Mouse (Mus musculus) MEL (cell line): ENCODE data around the gene Pard3.

Experiments
- CTCF ChIP-seq, 3 experiments: IDR thresholded peaks in 2 of 3; conservative IDR thresholded peaks in 1 of 3; 2 replicates each; pipeline ENCODE4 v1.5.1; 2011 to 2012; ENCODE audit warnings: low read length in 3 of 3, low read depth in 2 of 3, mild to moderate bottlenecking in 2 of 3, improper control_type of control experiment in 1 of 3, inconsistent platforms in 1 of 3, mixed read lengths in 1 of 3, moderate library complexity in 1 of 3; ENCODE audit not compliant: control insufficient read depth in 1 of 3, insufficient read depth in 1 of 3, poor library complexity in 1 of 3, severe bottlenecking in 1 of 3
- GATA1 ChIP-seq: IDR thresholded peaks from 2 replicates; pipeline ENCODE4 v1.6.1; 2011; ENCODE audit warnings: low read depth, low read length, improper control_type of control experiment
- POLR2AphosphoS2 ChIP-seq: IDR thresholded peaks from 2 replicates; pipeline ENCODE4 v1.6.1; 2011; ENCODE audit warnings: low read length, improper control_type of control experiment

DNA sequence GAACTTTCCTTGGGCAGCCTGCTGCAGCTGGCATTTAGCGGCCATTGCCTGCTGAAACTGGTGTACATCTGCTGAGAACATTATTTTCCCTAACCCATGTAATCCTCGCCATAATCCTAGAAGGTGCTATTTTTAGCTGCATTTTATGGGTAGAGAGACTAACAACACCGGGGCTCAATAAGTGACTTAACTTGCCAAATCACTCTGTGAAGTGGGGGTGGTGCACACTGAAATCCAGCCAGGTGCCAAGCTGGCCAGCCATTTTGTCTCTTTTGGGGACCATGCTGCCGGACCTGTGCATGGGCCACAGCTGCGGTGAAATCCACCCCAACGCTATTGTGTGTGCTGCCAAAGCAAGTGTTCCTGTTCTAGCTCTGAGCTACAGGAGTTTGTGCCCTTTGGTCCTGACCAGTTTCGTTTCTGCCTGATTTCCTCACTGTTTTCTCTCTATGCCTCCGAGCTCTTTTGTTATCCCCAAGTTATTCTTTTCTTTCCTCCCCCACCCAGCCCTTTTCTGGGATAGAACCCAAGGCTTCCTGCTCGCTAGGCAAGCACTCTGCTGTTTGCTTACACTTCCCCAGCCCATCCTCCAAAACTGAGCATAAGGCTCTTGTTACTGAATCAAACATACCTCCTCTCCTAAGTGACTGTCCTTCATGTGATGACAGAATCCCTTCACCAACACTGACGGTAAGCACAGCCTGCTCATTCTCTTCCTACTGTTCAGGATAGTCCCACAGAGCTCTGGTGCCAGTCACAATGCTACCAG, 375.9 kb downstream of the Pard3 start:
- TF ChIP-seq GATA1 (no peak), CTCF (IDR thresholded peaks at IDR 0.05 in 2 of 3, conservative IDR thresholded peaks at IDR 0.05 in 1 of 3; ENCODE audit: control insufficient read depth in 1 of 3, insufficient read depth in 1 of 3, low read depth in 2 of 3, low read length in 3 of 3, poor library complexity in 1 of 3, severe bottlenecking in 1 of 3) (no peak), POLR2AphosphoS2 (no peak)
